Mouse (Mus musculus) stomach, embryonic 14.5 days (tissue): ENCODE results near the gene Spag7. TPM values are rescaled to one million over a fixed set of nuclear protein-coding genes. Genes with fewer than 3 reads are reported as not detected.

Experiments
- ATAC-seq: fragments of 200-750 bp; cut with Nextera tagmentation; 2 replicates; pipeline ENCODE4 v1.8.0; 2017; ENCODE audit warnings: low read depth, moderate TSS enrichment; ENCODE audit not compliant: insufficient number of reproducible peaks, insufficient read depth, low FRiP score
- H3K27ac ChIP-seq: fragments of 300-500 bp; sonication (generic); 2 replicates; pipeline ENCODE4 v1.5.1; 2014; ENCODE audit warnings: mild to moderate bottlenecking, low read length, moderate library complexity, mixed read lengths
- H3K27me3 ChIP-seq: fragments of 300-500 bp; sonication (generic); 2 replicates; pipeline ENCODE4 v1.6.1; 2014; ENCODE audit warnings: low read length, control low read depth, mixed read lengths; ENCODE audit not compliant: control insufficient read depth, insufficient read depth
- H3K36me3 ChIP-seq: fragments of 300-500 bp; sonication (generic); 2 replicates; pipeline ENCODE4 v1.6.1; 2014; ENCODE audit warnings: mild to moderate bottlenecking, control low read depth, low read length, moderate library complexity, mixed read lengths; ENCODE audit not compliant: control insufficient read depth, insufficient read depth
- H3K4me1 ChIP-seq: fragments of 300-500 bp; sonication (generic); 2 replicates; pipeline ENCODE4 v1.6.1; 2014; ENCODE audit warnings: low read length, control low read depth, mixed read lengths; ENCODE audit not compliant: control insufficient read depth, insufficient read depth
- H3K4me2 ChIP-seq: fragments of 300-500 bp; sonication (generic); replicated peaks from 2 replicates; pipeline ENCODE4 v1.6.1; 2014; ENCODE audit warnings: low read depth, low read length, control low read depth
- H3K4me3 ChIP-seq: fragments of 300-500 bp; sonication (generic); 2 replicates; pipeline ENCODE4 v1.5.1; 2014; ENCODE audit warnings: low read depth, low read length, control low read depth
- H3K9ac ChIP-seq: fragments of 300-500 bp; sonication (generic); replicated peaks from 2 replicates; pipeline ENCODE4 v1.6.1; 2014; ENCODE audit warnings: low read depth, mild to moderate bottlenecking, control low read depth, low read length, moderate library complexity, mixed read lengths
- H3K9me3 ChIP-seq: fragments of 300-500 bp; sonication (generic); 2 replicates; pipeline ENCODE4 v1.6.1; 2016; ENCODE audit warnings: low read depth, low read length, control low read depth; ENCODE audit not compliant: control insufficient read depth
- WGBS: fragments of 180-500 bp; shearing (Covaris S2); extraction: QIAGEN DNeasy Blood & Tissue Kit; methylation state at CpG from one replicate; pipeline ENCODE4 v1.1.7; 2014; 5-methylcytosine and 5-hydroxymethylcytosine counted together
- polyA plus RNA-seq: library from polyadenylated mRNA; unstranded; fragments of >200 nt; fragmentation: Nextera tagmentation; extraction: Ambion mirVana; gene quantifications from 2 replicates; pipeline ENCODE4 v1.2.1, GENCODE M21; 2014

The Spag7 gene
- polyA plus RNA-seq, 1 experiment from 2014 or later: 170 TPM

- 76% methylated on average over 9 of the region's 9 CpGs for WGBS
- no peak overlapping the region for H3K9ac ChIP-seq
- H3K4me1 ChIP-seq: peaks cover 6% of the 10 kb centered on the region
- H3K27ac ChIP-seq: no peak overlapping the region
- no peaks in the 10 kb centered on the region for H3K9me3 ChIP-seq
- H3K4me3 ChIP-seq: no peak overlapping the region
- H3K36me3 ChIP-seq: peaks cover 44% of the 10 kb centered on the region
- H3K4me2 ChIP-seq: no peak overlapping the region
- no peaks in the 10 kb centered on the region for H3K27me3 ChIP-seq
- no peak for ATAC-seq
These were observed 8.9 kb upstream of the Spag7 start for GRCm38 (mm10) chr11:70678092-70678491.

- no peak overlapping the region for H3K9ac ChIP-seq
- 67% methylated on average over 11 of the region's 11 CpGs for WGBS
- peaks cover 12% of the 10 kb centered on the region for H3K4me1 ChIP-seq
- no peak overlapping the region for H3K27ac ChIP-seq
- H3K9me3 ChIP-seq: no peaks in the 10 kb centered on the region
- H3K4me3 ChIP-seq: no peak overlapping the region
- peaks cover 30% of the 10 kb centered on the region for H3K36me3 ChIP-seq
- H3K27me3 ChIP-seq: no peaks in the 10 kb centered on the region
- ATAC-seq: no peak
- no peak overlapping the region for H3K4me2 ChIP-seq
These were observed 5.3 kb upstream of the Spag7 start for GRCm38 (mm10) chr11:70674501-70674900.

GRCm38 (mm10) chr11:70674014-70674413 is 4.8 kb upstream of the Spag7 start:
- ATAC-seq: no peak
- Histone ChIP-seq H3K27ac (no peak overlapping the region), H3K4me3 (no peak overlapping the region), H3K9ac (no peak overlapping the region), H3K27me3 (no peaks in the 10 kb centered on the region), H3K36me3 (peaks cover 27% of the 10 kb centered on the region), H3K4me1 (peaks cover 12% of the 10 kb centered on the region), H3K4me2 (no peak overlapping the region), H3K9me3 (no peaks in the 10 kb centered on the region)
- WGBS: 85% methylated on average over 6 of the region's 6 CpGs

GRCm38 (mm10) chr11:70671333-70672047 is 2.3 kb upstream of the Spag7 start:
- peaks cover 19% of the 10 kb centered on the region for H3K4me1 ChIP-seq
- peaks cover 19% of the 10 kb centered on the region for H3K36me3 ChIP-seq
- 0 out of 2 replicates have a peak overlapping the region, but pooled peaks have one; percentile 81 for H3K4me2 ChIP-seq
- H3K4me3 ChIP-seq: no peak overlapping the region
- no peak overlapping the region for H3K27ac ChIP-seq
- H3K9me3 ChIP-seq: no peaks in the 10 kb centered on the region
- ATAC-seq: no peak
- no peaks in the 10 kb centered on the region for H3K27me3 ChIP-seq
- H3K9ac ChIP-seq: no peak overlapping the region
- WGBS: 84% methylated on average over 16 of the region's 16 CpGs

GRCm38 (mm10) chr11:70670483-70670882 is 1.3 kb upstream of the Spag7 start:
- Histone ChIP-seq H3K4me1 (peaks cover 19% of the 10 kb centered on the region), H3K27ac (peak overlapping the region; percentile 98), H3K4me2 (peak overlapping the region; percentile 81), H3K9me3 (no peaks in the 10 kb centered on the region), H3K4me3 (peak overlapping the region; percentile 64), H3K36me3 (peaks cover 9% of the 10 kb centered on the region), H3K9ac (peak overlapping the region; percentile 65), H3K27me3 (no peaks in the 10 kb centered on the region)
- ATAC-seq: no peak
- WGBS: 42% methylated on average over 14 of the region's 14 CpGs

- ATAC-seq: peak; percentile 15
- Histone ChIP-seq H3K36me3 (peaks cover 11% of the 10 kb centered on the region), H3K9ac (peak overlapping the region; percentile 65), H3K4me1 (peaks cover 19% of the 10 kb centered on the region), H3K4me2 (peak overlapping the region; percentile 81), H3K9me3 (no peaks in the 10 kb centered on the region), H3K27ac (peak overlapping the region; percentile 98), H3K4me3 (peak overlapping the region; percentile 64), H3K27me3 (no peaks in the 10 kb centered on the region)
- WGBS: 1% methylated on average over 31 of the region's 31 CpGs
These were observed 548 bp upstream of the Spag7 start for GRCm38 (mm10) chr11:70669582-70670345.

GRCm38 (mm10) chr11:70668335-70668770 is 863 bp downstream of the Spag7 start:
- Histone ChIP-seq H3K4me1 (peaks cover 19% of the 10 kb centered on the region), H3K4me3 (peak overlapping the region; percentile 64), H3K27me3 (no peaks in the 10 kb centered on the region), H3K9ac (peak overlapping the region; percentile 37), H3K9me3 (no peaks in the 10 kb centered on the region), H3K27ac (peak overlapping the region; percentile 71), H3K36me3 (peaks cover 25% of the 10 kb centered on the region), H3K4me2 (peak overlapping the region; percentile 60)
- ATAC-seq: peak; percentile 56
- under 1% methylated on average over 15 of the region's 15 CpGs for WGBS

- peak overlapping the region; percentile 64 for H3K4me3 ChIP-seq
- peaks cover 19% of the 10 kb centered on the region for H3K4me1 ChIP-seq
- H3K27ac ChIP-seq: peak overlapping the region; percentile 71; the same call in 1 of the 2 replicates
- no peak for ATAC-seq
- H3K4me2 ChIP-seq: peak overlapping the region; percentile 60
- no peaks in the 10 kb centered on the region for H3K27me3 ChIP-seq
- peak overlapping the region; percentile 37 for H3K9ac ChIP-seq
- 61% methylated on average over 14 of the region's 14 CpGs for WGBS
- peaks cover 33% of the 10 kb centered on the region for H3K36me3 ChIP-seq
- no peaks in the 10 kb centered on the region for H3K9me3 ChIP-seq
These were observed 1.7 kb downstream of the Spag7 start for GRCm38 (mm10) chr11:70667271-70668150.
